Mouse (Mus musculus) hindbrain, embryonic 16.5 days (tissue): ENCODE measurements around the gene Gm20517. TPM values are rescaled to one million over a fixed set of nuclear protein-coding genes. Genes with fewer than 3 reads are reported as not detected.

Experiments
- ATAC-seq: fragments of 200-750 bp; cut with Nextera tagmentation; 2 replicates; pipeline ENCODE4 v1.8.0; 2017; ENCODE audit warnings: moderate TSS enrichment, moderate library complexity
- H3K27ac ChIP-seq: fragments of 300-500 bp; sonication (generic); 2 replicates; pipeline ENCODE4 v1.5.1; 2014; ENCODE audit warnings: low read depth, mild to moderate bottlenecking, control low read depth, low read length, moderate library complexity
- H3K27me3 ChIP-seq: fragments of 300-500 bp; sonication (generic); replicated peaks from 2 replicates; pipeline ENCODE4 v1.6.1; 2014; ENCODE audit warnings: low read length; ENCODE audit not compliant: control insufficient read depth, insufficient read depth
- H3K36me3 ChIP-seq: fragments of 300-500 bp; sonication (generic); 2 replicates; pipeline ENCODE4 v1.6.1; 2014; ENCODE audit warnings: mild to moderate bottlenecking, low read length, moderate library complexity, mixed read lengths; ENCODE audit not compliant: control insufficient read depth, insufficient read depth
- H3K4me1 ChIP-seq: fragments of 300-500 bp; sonication (generic); 2 replicates; pipeline ENCODE4 v1.6.1; 2014; ENCODE audit warnings: low read depth, low read length; ENCODE audit not compliant: control insufficient read depth, insufficient read depth
- H3K4me2 ChIP-seq: fragments of 300-500 bp; sonication (generic); 2 replicates; pipeline ENCODE4 v1.6.1; 2014; ENCODE audit warnings: mild to moderate bottlenecking, low read length, control low read depth, moderate library complexity
- H3K4me3 ChIP-seq: fragments of 300-500 bp; sonication (generic); 2 replicates; pipeline ENCODE4 v1.5.1; 2014; ENCODE audit warnings: mild to moderate bottlenecking, low read length, control low read depth, moderate library complexity
- H3K9ac ChIP-seq: fragments of 300-500 bp; sonication (generic); 2 replicates; pipeline ENCODE4 v1.6.1; 2014; ENCODE audit warnings: low read depth, mild to moderate bottlenecking, control low read depth, low read length, moderate library complexity
- H3K9me3 ChIP-seq: fragments of 300-500 bp; sonication (generic); 2 replicates; pipeline ENCODE4 v1.6.1; 2014; ENCODE audit warnings: mild to moderate bottlenecking, low read length, moderate library complexity; ENCODE audit not compliant: control insufficient read depth
- WGBS: fragments of 180-500 bp; shearing (Covaris S2); extraction: QIAGEN DNeasy Blood & Tissue Kit; methylation state at CpG from one replicate; pipeline ENCODE4 v1.1.7; 2014; 5-methylcytosine and 5-hydroxymethylcytosine counted together
- polyA plus RNA-seq: library from polyadenylated mRNA; unstranded; fragments of >200 nt; fragmentation: Nextera tagmentation; extraction: Ambion mirVana; gene quantifications from 2 replicates; pipeline ENCODE4 v1.2.1, GENCODE M21; 2015

The Gm20517 gene
- polyA plus RNA-seq, 1 experiment from 2014 or later = 1.9 TPM

DNA sequence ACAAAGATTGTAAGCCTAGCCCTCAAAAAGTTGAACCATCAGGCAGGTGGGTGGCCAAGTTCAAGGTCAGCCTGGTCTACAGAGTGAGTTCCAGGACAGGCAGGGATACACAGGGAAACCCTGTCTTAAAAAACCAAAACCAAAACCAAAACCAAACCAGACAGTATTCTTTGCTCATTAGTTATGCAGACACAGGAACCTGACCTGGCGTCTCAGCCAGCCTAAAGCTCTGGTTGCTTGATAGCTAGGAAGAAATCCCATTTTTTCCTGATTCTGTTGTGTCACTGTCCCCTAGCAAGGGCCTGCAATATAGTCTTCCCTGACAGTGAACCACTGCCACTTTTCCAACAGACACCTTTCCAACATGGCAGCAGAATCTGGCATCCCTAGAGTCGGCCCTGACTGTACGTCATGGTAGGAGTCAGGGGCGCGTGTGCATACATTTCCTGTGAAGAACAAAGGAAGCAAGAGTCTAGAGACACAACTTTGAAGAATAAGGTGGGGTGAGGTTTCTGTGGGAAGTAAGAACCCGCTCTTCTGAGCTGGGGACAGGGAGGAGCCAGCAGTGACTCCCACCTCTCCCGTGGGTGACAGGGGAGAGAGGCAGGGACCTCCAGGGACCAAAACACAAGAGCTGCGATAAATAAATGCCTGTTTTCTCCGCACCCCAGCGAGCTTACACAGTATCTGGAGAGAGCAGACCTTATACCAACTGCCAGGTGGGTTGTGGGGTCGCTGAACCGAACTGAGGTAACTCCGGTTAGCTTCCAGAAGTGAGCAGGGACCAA, 10.6 kb upstream of the Gm20517 start:
- peaks cover 41% of the 10 kb centered on the region for H3K36me3 ChIP-seq
- H3K4me3 ChIP-seq = no peak overlapping the region
- no peak overlapping the region for H3K4me2 ChIP-seq
- 91% methylated on average over 13 of the region's 13 CpGs for WGBS
- no peaks in the 10 kb centered on the region for H3K9me3 ChIP-seq
- H3K9ac ChIP-seq = no peak overlapping the region
- peaks cover 10% of the 10 kb centered on the region; the same call in 1 of the 2 replicates for H3K4me1 ChIP-seq
- H3K27me3 ChIP-seq = no peaks in the 10 kb centered on the region
- no peak for ATAC-seq
- no peak overlapping the region for H3K27ac ChIP-seq

DNA sequence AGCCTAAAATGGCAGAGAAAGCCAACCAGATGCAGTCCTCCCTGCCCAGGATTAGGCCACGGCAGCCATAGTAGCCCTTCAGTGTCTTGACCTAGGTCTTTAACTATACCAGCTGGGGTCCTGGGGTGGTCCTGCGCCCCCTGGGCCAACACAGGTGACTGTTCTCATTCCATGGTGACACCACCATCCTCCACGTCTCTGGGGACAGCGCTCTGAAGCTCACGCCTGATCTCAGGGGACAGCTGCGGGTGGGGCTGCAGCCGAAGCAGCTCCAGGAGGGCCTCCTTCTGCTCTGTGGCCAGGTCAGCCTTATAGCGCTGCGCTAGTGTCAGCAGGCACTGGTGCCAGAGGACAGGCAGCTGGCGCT, 10.0 kb upstream of the Gm20517 start:
- no peaks in the 10 kb centered on the region for H3K9me3 ChIP-seq
- H3K27me3 ChIP-seq = no peaks in the 10 kb centered on the region
- no peak overlapping the region for H3K4me2 ChIP-seq
- WGBS = 93% methylated on average over 10 of the region's 10 CpGs
- H3K36me3 ChIP-seq = peaks cover 41% of the 10 kb centered on the region
- H3K9ac ChIP-seq = no peak overlapping the region
- H3K4me3 ChIP-seq = no peak overlapping the region
- no peak for ATAC-seq
- peaks cover 9% of the 10 kb centered on the region; the same call in 1 of the 2 replicates for H3K4me1 ChIP-seq
- H3K27ac ChIP-seq = no peak overlapping the region

DNA sequence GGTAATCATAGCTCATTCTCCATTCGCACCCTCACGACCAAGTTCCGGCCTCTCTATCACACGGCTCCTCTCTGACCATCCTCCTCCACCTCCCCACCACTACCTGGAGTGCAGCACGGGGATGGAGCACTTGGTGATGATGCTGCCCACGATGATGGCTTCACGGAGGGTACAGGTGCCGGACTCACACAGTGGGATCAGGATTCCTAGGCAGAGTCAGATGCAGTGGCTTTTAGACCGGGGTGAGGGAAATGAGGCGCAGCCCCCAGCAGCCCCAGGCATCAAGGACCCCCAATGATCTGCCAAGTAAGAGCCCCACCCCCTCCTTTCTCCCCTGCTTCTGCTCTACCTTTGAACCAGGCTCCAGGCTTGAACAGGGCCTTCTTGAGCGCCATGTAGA, 9.1 kb upstream of the Gm20517 start:
- Histone ChIP-seq H3K9ac (no peak overlapping the region), H3K27ac (no peak overlapping the region), H3K9me3 (no peaks in the 10 kb centered on the region), H3K4me3 (no peak overlapping the region), H3K4me1 (peaks cover 7% of the 10 kb centered on the region; the same call in 1 of the 2 replicates), H3K36me3 (peaks cover 48% of the 10 kb centered on the region), H3K4me2 (no peak overlapping the region), H3K27me3 (no peaks in the 10 kb centered on the region)
- WGBS = 94% methylated on average over 11 of the region's 11 CpGs
- no peak for ATAC-seq

DNA sequence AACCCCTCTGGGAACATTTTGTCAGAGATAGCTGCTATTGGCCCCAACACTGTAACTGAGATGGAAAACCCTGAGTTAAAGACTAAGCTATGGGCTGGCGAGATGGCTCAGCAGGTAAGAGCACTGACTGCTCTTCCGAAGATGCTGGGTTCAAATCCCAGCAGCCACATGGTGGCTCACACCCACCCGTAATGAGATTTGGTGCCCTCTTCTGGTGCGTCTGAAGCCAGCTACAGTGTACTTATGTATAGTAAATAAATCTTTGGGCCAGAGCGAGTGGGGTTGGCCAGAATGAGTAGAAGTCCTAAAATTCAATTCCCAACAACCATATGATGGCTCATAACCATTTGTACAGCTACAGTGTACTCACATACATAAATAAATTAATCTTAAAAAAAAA, 5.2 kb upstream of the Gm20517 start:
- Histone ChIP-seq H3K27me3 (no peaks in the 10 kb centered on the region), H3K27ac (no peak overlapping the region), H3K9me3 (no peaks in the 10 kb centered on the region), H3K4me3 (no peak overlapping the region), H3K4me1 (peaks cover 10% of the 10 kb centered on the region), H3K4me2 (no peak overlapping the region), H3K36me3 (peaks cover 44% of the 10 kb centered on the region), H3K9ac (no peak overlapping the region)
- no peak for ATAC-seq
- WGBS = 78% methylated on average over 5 of the region's 5 CpGs

DNA sequence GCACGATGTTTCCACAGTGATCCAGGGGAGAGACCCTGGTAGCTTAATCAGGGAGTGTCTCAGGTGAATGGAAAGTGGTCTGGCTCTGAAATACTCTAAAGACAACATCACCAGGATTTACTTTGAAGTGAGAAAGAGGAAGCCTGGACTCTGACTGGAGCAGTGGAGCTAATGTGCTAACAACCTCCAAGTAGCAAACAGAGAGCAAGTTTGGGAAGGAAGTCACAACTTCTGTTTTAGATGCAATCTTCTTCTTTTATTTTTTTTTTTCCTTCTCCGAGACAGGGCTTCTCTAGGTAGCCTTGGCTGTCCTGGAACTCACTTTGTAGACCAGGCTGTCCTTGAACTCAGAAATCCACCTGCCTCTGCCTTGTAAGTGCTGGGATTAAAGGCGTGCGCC, 2.2 kb upstream of the Gm20517 start:
- H3K9ac ChIP-seq = no peak overlapping the region
- no peak for ATAC-seq
- H3K9me3 ChIP-seq = no peaks in the 10 kb centered on the region
- no peak overlapping the region for H3K4me2 ChIP-seq
- WGBS = 89% methylated on average over 4 of the region's 4 CpGs
- H3K4me1 ChIP-seq = peaks cover 22% of the 10 kb centered on the region
- no peak overlapping the region for H3K4me3 ChIP-seq
- peaks cover 25% of the 10 kb centered on the region for H3K36me3 ChIP-seq
- H3K27me3 ChIP-seq = no peaks in the 10 kb centered on the region
- no peak overlapping the region for H3K27ac ChIP-seq

DNA sequence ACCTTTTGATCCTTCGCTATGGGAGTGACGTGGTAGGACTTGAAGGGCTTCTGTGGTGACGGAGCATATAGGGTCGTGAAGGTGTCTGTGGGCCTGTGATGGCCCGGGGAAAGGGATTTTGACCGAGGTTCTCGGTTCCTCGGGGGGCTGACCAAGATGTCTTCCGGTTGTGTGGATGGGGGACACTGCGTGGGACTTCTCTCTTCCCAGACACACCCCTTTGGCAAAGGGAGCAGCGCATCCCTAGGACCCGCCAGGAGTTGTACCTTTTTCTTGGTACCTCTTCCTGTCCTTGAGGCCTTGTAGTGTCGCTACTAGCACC, 233 bp downstream of the Gm20517 start:
- no peak for ATAC-seq
- no peaks in the 10 kb centered on the region for H3K9me3 ChIP-seq

DNA sequence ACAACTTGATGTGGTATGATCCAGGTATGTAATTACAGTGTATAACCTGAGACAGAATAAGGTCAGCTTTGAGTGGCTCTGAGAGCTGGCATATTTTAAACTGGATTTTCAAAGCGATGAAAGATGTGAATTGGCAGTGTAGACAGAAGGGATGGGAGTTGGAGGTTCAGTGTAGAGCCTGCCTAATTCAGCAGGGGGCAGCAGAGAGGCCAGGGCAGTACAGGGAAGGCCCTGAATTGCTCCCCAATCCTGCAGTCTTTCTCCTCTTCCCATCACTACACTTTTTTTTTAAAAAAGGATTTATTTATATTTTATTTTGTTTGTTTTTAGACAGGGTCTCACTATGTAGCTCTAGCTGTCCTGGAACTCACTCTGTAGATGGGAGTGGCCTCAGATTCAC, 2.6 kb downstream of the Gm20517 start:
- no peak for ATAC-seq
- 92% methylated on average over 1 of the region's 1 CpGs for WGBS
- H3K27ac ChIP-seq = no peak overlapping the region

More for the DNA sequence above, 233 bp downstream of the Gm20517 start:
- WGBS = 0% methylated on average over 13 of the region's 13 CpGs
- Histone ChIP-seq H3K4me3 (peak overlapping the region; percentile 71), H3K27ac (peak overlapping the region; percentile 51), H3K27me3 (no peaks in the 10 kb centered on the region), H3K4me2 (peak overlapping the region; percentile 83), H3K9ac (peak overlapping the region; percentile 72), H3K4me1 (peaks cover 22% of the 10 kb centered on the region), H3K36me3 (peaks cover 13% of the 10 kb centered on the region)

DNA sequence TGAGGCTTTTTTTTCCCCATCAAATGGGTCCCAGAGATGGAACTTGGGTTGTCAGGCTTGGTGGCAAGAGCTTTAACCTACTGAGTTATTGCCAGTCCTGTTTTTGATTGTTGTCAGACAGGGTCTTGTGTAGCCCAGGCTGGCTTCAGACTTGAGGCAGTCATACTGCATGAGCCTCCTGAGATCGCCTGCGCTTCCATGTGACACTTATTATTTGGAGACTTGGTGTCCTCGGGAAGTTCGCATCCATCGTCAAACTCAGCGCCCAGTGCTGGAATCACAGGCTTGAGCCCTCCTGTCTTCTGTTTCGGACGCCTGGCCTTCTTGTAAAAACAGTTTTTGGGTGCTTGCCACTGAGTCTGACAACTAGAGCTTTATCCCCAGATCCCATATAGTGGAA, 4.7 kb downstream of the Gm20517 start:
- Histone ChIP-seq H3K36me3 (peaks cover 12% of the 10 kb centered on the region), H3K27me3 (no peaks in the 10 kb centered on the region), H3K4me1 (peaks cover 12% of the 10 kb centered on the region), H3K9me3 (no peaks in the 10 kb centered on the region), H3K9ac (no peak overlapping the region), H3K4me2 (no peak overlapping the region), H3K4me3 (no peak overlapping the region), H3K27ac (no peak overlapping the region)
- ATAC-seq = no peak
- WGBS = 96% methylated on average over 8 of the region's 8 CpGs

More for the DNA sequence above, 2.6 kb downstream of the Gm20517 start:
- Histone ChIP-seq H3K9ac (no peak overlapping the region), H3K4me3 (no peak overlapping the region), H3K36me3 (peaks cover 8% of the 10 kb centered on the region), H3K4me1 (peaks cover 22% of the 10 kb centered on the region), H3K4me2 (no peak overlapping the region), H3K27me3 (no peaks in the 10 kb centered on the region), H3K9me3 (no peaks in the 10 kb centered on the region)

DNA sequence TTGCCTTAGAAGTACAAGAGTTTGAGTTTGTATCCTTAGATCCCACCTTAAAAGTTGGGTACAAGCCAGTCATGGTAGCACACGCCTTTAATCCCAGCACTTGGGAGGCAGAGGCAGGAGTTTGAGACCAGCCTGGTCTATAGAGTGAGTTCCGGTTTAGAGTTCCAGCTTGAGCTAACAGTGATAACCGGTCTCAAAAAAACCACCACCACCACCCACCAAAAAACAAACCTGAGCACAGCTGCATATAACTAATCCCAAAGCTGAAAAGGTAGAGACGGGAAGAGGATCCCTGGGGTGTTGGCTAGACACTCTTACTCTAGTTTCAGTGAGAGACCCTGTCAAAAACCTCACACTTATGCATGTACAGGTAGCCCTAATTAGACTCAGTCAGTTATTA, 5.3 kb downstream of the Gm20517 start:
- no peaks in the 10 kb centered on the region for H3K27me3 ChIP-seq
- no peaks in the 10 kb centered on the region for H3K9me3 ChIP-seq
- H3K9ac ChIP-seq = no peak overlapping the region
- H3K27ac ChIP-seq = no peak overlapping the region
- no peak overlapping the region for H3K4me3 ChIP-seq
- H3K4me2 ChIP-seq = no peak overlapping the region
- H3K36me3 ChIP-seq = peaks cover 12% of the 10 kb centered on the region
- H3K4me1 ChIP-seq = peaks cover 12% of the 10 kb centered on the region
- 90% methylated on average over 4 of the region's 4 CpGs for WGBS
- no peak for ATAC-seq
